Mouse (Mus musculus) adrenal gland, adult 8-10 months (tissue): ENCODE results near the gene M6pr. TPM values are rescaled to one million over a fixed set of nuclear protein-coding genes. Genes with fewer than 3 reads are reported as not detected.
"Not testable (repeated sequence)": the region's sequence is repeated elsewhere in the genome, so short reads cannot be mapped to it uniquely, and the experiment has no call there.

Experiments
- DNase-seq: peaks from one replicate; pipeline ENCODE4 v3.0.0; 2022
- total RNA-seq, 4 experiments: library from RNA; stranded (reverse); gene quantifications; 2 replicates each; pipeline ENCODE4 v1.2.4; 2022

The M6pr gene
- total RNA-seq, 4 experiments from 2014 or later = 149 to 174 (median 167) TPM

- DNase-seq = no peak
These were observed 35.2 kb downstream of the M6pr start for GRCm38 (mm10) chr6:122343719-122344118.

GRCm38 (mm10) chr6:122344386-122345116 is 36.0 kb downstream of the M6pr start:
- DNase-seq = no peak

GRCm38 (mm10) chr6:122345731-122346130 is 37.2 kb downstream of the M6pr start:
- DNase-seq = no peak

- DNase-seq = no peak
These were observed 37.9 kb downstream of the M6pr start for GRCm38 (mm10) chr6:122346399-122346798.

DNA sequence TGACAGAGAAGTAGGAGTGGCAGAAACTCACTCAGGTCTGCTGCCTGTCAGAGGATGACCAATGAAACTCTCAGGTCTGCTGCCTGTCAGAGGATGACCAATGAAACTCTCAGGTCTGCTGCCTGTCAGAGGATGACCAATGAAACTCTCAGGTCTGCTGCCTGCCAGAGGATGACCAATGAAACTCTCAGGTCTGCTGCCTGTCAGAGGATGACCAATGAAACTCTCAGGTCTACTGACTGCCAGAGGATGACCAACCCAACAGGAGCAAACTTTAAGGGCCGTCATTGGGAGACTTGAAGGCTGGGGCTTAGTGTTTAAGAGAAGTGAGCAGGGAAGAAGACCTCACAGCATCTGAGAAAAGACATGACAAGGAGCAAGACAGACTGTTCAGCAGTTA is 38.8 kb downstream of the M6pr start:
- not testable (repeated sequence) for DNase-seq

GRCm38 (mm10) chr6:122355909-122356308 is 47.4 kb downstream of the M6pr start:
- DNase-seq = no peak

- DNase-seq = no peak
These were observed 48.6 kb downstream of the M6pr start for GRCm38 (mm10) chr6:122357089-122357488.

DNA sequence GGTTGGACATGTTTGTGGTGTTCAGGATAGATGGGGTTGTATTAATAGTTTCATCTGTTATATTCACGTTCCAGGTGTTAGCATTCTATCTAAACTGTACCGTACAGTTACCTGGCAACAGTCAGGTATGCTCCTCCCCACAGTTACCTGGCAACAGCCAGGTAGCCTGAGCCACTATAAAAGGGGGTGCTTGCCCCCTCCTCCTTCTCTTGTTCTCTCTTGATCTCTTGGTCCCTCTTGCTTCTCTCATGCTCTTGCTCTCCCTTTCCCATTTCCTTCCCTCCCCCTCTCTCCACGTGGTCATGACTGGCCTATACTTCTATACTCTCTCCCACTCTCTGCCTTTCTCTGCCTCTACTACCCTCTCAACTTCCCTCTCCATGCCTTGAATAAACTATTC is 57.2 kb downstream of the M6pr start:
- DNase-seq = no peak

DNA sequence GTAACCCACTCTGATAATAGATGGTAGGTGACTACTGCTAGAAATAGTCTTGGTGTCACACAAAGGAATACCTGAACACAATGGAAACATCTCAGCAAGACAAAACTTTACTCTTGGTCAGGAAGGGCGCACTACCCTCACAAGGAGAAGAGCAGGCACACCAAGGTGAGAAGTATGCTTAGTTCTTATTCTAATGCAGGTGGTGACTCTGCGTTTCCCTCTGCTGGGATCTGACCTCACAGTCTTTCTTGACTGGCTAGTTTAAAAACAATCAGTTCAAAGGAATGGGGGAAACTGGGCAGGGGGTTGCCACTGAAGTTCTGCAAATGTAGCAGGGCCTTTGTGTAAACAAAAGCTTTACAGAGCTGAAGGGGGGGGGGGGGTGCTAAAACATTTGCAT is 57.8 kb downstream of the M6pr start:
- DNase-seq = no peak

DNA sequence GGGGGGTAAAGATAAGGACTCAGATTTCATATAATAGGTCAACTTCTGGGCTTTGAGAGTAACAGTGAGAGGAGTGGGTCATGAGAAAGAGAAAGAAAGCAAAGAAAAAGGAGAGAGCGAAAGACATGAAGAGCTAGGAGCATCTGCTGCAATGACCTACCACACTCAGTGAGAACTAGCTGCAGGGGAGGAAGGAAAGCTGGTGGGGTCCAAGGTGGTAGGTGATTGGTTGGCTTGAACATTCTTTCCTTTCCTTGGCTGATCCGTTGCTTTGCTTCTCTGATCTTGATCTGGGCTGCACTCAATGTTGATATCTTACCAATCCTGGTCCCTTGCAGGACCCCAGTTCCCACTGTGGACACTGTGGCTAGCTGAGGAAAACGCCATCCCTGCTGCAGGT is 58.5 kb downstream of the M6pr start:
- DNase-seq = no peak

Other genes with a start within 250 kb of the M6pr start
- under 1 TPM in 1 of 4 experiments, not detected in 3; 0.35 TPM for gene Klrg1, start 25.8 kb upstream of the M6pr start, total RNA-seq
- gene Phc1, start 31.8 kb downstream of the M6pr start, total RNA-seq = 10 to 100 TPM; 24.0 to 40.3 (median 30.0) TPM
- under 1 TPM in 2 of 4 experiments, not detected in 2; 0.44 to 0.70 TPM for gene Rimklb, start 190.0 kb downstream of the M6pr start, total RNA-seq
- gene Mfap5, start 197.1 kb downstream of the M6pr start, total RNA-seq = 10 to 100 TPM in 2 of 4 experiments, 1 to 10 TPM in 2; 7.4 to 14.4 (median 10.0) TPM
- gene Aicda, start 245.1 kb downstream of the M6pr start, total RNA-seq = not detected